Mouse (Mus musculus) frontal cortex, postnatal 10 days (tissue): Measurements from ENCODE around the gene Tmem151b.

ENCODE experiments used
- DNase-seq, 2 experiments: peaks; one replicate each; pipeline ENCODE4 v3.0.0; 2022; ENCODE audit warnings: low spot score in 2 of 2, mixed read lengths in 1 of 2

Tmem151b gene

DNA sequence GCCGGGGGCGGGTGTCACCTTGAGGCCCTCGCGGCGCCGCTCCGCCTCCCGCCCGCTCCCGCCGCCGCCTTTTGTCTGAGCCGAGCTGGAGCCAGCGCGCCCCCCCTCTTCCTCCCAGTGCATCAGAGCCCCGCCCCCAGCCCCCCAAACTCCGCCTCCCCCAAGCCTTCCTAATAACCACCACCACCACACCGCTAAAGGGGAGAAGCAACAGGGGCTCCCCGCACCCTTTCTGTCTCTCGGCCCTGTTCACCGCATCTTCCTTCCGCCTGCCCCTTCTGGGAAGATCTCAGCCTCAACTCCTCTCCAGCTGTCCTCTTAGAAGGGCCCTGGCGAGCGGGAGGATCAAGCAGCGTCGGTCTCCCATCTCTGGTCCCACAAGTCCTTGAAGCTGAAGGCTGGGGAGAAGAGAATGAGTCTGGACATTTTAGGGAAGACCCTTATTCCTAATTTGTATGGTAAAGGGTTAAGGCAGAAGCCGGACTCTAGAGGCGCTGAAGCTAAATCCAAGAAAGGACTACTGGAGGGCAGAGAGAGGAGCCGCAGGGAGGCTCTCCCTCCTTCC, at the start of gene Tmem151b:
Gene Tmem151b, minus strand, starts transcription at position 61 of the 565 bp plus-strand sequence.
- DNase-seq = peak in 1 of 2 experiments; percentile 63

DNA sequence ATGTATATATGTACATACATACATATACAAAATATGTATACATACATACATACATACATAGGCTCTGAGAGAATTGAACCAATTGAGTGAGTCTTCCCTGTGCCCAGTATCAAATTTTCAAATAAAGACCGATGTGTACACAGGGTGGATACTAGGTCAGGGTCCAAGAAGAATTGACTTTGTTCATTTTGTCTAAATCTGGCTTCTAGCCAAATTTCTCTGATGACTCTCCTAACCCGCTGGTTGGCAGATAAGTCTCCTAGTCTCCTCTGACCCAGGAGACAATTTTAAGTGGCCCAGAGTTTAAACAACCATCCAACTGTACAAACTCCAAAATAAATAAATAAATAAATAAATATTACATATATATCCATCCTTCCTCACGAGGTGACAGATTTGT, 49.4 kb upstream of the Tmem151b start:
- no peak for DNase-seq

DNA sequence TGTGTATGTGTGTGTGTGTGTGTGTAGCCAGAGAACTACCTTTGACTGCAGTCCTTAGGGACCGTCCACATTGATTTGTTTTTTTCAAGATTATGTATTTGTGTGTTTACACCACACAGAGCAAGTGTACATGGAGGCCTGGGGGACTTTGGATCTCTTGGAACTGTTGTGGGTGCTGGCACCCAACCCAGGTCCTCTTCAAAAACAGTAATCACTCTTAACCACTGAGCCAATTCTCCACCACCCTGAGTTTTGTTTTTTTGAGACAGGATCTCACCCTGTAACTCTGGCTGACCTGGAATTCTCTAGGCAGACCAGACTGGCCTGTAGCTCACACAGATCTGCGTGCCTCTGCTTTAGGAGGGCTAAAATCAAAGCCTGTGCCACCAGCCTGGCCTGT, 48.9 kb upstream of the Tmem151b start:
- no peak for DNase-seq

DNA sequence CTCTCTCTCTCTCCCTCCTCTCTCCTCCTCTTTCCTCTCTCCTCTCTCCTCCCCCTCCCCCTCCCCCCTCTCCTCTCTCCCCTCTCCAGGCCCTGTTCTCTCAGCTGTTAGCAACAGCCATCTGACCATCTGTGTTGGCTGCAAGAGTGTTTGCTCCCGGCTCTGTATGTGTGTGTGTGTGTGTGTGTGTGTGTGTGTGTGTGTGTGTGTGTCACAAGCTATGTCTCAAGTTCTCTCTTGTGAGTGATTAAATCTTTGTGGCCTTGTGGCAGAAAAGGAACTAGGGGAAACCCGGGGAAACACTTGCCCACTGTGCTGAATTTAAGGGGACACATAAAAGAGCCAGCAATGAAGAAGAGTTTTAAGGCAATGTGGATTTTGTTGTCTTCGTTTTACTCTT, 48.3 kb upstream of the Tmem151b start:
- no peak for DNase-seq

DNA sequence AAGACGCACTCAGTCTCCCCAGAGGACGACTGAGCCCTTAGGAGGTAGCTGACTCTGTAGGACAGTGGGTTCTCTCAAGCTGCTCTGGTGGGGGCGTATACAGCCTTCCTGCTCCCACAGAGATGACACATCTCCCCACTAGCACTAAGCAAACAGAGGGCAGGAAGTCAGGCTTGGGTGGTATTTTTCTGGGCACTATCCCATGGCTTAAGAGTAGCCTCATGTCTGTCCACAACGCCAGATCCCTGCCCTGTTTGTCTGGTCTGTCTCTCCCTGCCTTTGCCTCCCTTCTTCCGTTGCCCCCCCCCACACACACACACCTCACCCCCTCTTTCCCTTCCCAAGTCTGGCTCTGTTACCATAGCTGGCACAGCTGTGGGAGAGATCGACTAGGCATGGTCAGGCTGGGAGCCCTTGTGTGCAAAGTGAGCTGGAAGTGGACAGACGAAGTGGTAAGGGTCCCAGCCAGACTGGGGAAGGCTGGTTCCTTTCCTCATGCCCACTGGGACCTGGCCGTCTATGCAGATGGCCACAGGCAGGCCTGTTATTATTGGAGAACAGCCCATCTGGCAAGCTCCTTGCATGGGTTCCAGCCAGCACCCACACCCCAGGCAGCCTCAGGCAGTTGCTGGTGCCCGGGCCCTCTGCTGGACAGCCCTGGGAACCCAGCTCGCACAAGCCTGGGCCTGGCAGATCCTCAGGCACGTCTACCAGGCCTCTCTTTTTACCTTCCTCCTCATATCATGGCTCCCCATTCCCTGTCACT, 47.3 kb upstream of the Tmem151b start:
- DNase-seq = peak; percentile 60 to 65

DNA sequence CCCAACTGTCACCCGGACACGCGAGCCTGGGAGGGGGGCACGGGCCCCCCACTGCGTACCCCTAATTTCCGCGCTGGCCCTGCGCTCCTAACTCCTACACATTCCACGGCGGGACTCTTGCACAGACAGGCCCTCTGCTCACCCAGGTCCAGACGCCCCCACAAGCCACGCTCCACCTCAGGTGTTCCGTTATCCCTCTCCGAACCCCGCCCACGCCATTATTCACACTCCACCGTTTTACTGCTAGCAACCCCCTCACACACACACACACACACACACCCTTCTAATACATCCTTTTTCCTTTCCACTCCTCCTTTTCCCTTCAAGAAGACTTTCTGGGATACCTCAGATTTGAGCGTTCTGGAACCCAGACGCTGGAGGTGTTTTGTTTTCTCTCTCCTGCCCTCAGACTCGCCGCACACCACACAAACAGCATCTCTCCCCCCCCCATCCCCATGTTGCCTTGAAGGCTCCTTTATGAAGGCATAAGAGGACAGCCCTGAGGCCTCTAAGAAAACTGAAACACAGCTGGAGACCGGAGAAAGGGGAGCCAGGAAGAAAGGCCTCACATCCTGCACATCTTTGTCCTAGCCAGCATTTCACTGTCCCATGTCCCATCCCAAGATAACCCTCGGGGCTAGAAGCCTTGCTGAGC, 46.4 kb upstream of the Tmem151b start:
- no peak for DNase-seq

DNA sequence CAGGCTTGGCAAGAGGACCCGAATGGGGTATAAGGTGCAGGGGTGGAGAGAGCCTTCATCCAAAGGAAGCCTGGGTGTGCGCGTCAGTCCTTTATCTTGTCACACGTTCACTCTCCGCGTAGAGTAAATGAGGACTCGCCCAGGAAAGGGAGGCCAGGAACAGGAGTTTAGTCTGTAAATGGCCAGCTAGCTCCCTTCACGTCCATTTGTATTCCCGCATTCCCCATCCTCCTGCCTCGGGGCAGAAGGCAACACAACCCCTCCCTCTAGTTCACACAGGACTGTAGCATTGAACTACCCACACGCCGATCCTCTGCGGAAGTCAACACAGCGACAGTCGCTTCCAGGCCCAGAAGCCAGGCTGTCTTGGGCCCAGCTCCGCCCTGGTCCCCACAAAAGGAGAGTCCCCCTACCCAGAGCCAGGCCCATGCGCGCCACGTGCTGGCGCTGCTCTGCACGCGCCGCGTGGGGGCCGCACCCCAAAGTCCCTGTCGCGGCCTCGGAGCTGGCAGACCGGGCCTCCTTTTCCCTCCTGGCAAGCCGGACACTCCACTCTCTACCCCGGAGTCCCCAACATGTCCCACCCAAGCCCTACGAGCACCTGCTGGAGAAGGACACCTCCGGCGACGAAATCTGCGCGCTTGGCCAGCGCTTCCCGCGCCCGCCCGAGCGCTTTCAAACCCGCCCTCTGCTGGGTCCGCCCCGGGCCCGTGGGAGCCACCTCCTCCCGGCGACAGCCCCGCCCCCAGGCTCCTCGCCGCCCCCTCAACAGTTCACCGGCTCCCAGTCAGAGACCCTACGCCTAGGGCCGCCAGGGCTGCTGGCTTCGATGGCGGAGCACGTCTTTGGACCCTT, 45.6 kb upstream of the Tmem151b start:
- DNase-seq = peak in 1 of 2 experiments; percentile 68

DNA sequence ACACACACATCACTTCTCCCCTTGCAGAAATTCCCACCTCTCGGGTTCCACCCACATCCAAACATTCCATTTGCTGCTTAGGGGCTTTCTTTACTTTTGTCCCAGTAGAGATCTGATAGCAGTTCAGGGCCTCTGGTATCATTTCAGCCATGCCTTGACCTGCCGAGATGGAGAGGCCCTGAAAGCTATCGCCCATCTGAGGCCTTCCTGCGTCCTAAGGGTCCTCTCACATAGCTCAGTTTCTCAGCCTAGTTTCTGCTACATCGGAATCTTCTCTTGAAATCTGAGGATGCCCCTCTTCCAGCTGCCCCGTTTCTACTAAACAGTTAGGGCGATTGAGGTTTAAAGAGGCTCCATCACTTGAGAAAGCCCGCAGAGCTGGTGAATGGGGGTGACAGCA, 44.7 kb upstream of the Tmem151b start:
- DNase-seq = no peak

DNA sequence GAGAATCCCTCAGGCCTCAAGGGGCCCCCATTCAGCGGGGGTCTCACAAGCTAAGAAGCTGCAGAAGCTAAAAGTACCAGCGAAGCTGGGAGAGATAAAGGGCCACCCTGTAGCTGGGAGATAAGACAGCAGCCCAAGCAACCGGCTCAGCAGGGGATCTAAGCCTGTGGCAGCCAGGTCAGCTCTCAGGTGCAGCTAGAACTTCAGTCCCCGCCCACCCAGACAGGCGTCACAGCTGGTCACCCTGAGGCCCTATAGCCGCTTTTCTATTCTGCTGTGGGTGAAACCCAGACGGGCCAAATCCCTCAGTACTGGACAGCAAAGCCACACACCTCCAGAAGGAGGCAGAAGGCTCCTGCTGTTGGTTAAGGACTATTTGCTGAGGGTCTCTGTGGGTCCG, 44.0 kb upstream of the Tmem151b start:
- DNase-seq = no peak

DNA sequence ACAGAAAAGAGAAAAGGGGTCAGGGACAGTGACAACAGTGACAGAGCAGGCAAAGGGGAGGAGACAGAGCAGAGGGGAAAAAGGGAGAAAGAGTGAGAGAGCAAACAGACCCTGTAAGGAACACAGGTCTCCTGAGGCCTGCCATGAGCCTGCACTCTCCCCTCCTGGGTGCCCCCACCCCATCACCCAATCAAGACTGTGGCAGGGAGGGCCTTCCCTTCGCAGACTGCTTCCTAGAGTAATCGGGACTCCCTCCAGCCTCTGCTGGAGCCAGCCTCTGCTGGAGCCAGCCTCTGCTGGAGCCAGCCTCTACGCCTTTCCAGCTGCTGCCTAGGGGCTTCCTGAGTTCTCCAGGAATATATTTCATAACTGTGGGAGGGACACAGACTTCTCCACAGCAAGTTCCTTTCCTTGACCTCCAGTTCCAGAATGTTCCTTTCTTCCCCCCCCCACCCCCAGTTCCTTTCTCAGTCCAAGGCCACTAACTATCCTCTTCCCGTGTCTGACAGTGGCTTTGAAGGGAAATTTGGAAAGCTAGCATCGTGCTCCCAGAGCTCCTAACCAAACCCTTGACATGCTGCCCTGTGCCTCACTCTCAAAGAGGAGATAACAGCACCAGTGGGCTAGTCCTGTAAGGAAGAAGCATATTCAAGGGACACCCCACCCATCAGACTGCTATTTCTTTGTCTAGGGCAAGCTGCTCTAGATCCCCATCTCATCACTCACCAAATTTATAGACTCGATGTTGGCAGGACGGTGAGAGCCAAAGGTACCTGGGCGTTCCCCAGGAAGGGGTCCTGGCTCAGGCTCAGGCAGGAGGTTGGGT, 43.3 kb upstream of the Tmem151b start:
- no peak for DNase-seq

DNA sequence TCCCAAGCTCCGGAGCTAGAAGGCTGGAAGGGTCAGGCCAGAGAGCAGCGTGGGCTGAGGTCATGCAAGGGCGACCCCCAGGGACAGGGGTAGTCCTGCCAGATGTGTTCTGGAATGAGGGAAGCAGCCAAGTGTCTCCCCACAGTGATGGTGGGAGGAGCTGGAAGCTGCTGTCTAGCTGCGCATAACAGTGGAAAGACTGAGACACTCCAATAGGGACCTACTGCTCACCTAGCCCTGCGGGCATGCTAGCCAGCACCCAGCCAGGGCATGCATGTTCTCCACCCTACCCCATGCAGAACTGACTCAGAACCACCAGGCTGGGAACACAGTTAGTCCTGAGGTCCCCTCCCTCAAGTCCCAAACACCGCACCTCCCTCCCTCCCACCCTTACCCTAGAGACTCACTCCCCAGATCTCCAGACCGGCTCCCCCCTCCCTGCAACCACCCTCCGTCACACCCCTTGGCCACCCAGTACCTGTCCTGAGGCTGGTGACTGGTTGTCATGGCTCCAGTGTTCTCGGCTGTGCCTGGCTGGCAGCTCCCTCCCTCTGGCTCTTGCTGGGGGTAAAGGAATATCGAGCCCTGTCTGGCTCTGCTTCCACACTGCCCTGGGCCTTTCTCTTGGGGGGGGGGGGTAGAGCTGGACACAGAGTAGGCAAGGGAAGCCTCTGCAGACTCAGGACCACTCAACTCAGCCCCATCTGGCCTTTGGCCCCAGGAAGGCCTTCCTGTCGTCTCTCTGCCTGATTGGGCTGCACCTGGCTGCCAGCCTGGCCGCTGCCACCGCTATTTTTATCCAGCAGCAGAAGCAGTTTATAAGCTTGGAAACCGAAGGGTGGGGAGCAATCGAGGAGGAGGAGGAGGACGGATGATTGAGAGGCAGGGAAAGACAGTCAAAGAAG, 42.5 kb upstream of the Tmem151b start:
- no peak for DNase-seq

DNA sequence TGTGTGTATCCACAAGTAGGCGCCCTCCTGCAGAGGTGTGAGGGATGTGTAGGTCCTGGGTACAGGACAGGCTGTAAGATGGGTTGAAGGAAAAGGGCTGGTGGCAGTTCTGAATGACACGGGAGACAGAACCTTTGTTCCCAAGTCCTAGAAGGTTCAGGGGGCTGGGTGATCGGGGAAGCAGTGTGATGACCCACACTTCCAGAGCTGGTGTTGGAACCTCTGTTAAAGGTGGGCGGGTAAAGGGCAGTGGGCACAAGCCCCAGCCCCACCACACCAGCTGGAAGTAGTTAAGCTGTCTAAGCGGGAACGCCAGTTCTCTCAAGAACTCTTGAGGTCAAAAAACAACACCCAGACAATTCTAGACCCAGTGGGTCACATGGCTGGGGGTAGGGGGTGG, 40.9 kb upstream of the Tmem151b start:
- no peak for DNase-seq

DNA sequence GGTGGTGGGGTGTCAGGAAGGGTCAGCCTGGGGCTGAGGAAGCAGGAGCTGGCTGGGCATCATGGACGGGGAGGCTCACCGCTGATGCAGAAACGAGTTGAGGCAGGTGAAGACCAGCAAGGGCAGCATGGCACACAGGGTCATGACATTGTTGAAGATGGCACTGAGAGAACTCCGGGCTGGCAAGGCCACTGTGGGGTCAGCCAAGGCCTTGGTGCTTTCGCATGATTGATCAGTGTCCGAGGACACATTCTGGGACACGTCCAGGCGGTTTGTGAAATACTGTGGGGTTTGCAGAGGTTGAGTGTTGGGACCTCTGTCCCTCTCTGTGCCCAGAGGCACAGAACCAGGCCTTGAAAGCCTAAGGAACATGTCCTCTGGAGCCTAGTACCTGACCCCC, 40.4 kb upstream of the Tmem151b start:
- DNase-seq = no peak

DNA sequence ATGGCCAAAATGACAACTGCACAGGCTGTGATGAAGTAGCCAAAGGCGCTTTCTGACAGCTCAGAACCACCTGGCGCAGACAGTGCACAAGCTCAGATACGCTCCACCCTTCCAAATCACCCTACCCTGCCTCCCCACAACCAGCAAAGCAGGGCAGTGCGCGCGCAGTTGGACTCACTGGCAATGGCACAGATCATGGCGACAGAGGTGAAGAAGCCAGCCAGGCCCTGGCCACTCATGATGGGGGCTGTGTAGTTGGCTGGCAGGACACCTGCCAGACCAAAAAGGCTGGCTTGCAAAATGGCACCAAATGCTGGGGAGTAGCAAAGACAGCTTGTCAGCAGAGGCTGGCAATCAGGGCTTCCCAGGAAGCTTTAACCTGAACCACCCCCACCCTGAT, 39.8 kb upstream of the Tmem151b start:
- no peak for DNase-seq

DNA sequence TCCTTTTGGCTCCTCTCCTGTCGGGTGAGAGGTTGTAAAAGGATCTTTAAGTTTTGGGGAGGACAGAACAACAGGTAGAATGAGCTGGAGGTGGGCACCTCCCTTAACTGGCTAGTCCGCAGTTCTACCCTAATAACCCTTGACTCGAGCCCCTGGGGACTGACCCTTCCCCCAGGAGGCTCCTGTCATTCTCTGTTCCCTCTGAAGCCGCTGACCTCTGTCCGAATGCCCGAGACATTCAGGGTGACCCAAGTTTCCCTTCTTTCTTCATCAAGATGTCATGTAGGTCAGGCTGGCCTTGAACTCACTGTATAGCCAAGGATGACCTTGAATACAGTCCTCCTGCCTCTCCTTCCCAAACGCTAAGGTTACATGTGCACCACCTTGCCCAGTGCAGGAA, 38.9 kb upstream of the Tmem151b start:
- no peak for DNase-seq

DNA sequence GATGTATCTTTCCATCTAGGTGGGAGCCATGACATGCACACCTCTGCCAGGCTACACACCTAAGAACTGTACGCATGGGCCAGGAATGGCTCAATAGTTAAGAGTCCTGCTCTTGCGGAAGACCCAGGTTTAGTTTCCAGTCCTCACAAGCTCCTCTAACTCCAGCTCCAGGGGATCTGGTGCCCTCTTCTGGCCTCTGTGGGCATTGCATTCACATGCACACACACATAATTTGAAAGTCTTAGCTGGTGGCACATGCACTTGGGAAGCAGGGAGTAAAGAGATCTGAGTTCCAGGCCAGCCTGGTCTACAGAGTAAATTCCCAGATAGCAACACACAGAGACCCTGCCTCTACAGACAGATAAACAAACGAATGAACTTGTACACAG, 37.0 kb upstream of the Tmem151b start:
- no peak for DNase-seq

DNA sequence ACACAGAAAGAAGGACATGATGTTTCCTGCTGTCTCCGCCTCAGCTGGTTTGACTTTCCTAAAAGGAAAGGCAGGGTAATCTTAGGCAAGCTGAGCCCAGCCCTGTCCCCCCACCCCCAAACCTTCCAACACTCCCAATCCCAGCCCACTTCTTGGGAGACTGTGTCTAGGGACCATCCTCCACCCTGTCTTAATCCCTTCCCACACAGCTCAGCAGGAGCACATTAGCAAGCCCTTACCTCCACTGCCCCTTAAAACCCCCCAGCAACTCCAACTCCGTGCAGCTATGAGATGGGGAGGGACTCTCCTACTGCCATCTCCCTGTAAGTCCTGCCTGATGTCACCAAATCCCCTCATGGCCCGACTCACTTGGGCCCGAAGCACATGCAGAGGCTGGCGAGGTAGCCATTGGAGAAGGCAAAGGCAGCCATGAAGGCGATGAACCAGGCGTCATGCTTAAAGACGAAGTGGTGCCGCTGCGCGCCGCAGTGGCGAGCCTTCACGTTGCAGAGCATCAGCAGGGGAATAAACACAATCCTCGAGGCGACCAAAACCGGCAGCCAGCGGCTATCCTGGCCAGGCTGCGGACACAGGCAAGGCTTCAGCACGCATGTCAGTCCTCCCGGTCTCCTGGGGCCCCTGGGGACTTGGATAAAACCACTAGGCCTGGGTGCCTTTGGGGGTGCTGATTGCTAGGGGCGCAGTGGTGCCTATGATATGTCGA, 36.4 kb upstream of the Tmem151b start:
- no peak for DNase-seq

DNA sequence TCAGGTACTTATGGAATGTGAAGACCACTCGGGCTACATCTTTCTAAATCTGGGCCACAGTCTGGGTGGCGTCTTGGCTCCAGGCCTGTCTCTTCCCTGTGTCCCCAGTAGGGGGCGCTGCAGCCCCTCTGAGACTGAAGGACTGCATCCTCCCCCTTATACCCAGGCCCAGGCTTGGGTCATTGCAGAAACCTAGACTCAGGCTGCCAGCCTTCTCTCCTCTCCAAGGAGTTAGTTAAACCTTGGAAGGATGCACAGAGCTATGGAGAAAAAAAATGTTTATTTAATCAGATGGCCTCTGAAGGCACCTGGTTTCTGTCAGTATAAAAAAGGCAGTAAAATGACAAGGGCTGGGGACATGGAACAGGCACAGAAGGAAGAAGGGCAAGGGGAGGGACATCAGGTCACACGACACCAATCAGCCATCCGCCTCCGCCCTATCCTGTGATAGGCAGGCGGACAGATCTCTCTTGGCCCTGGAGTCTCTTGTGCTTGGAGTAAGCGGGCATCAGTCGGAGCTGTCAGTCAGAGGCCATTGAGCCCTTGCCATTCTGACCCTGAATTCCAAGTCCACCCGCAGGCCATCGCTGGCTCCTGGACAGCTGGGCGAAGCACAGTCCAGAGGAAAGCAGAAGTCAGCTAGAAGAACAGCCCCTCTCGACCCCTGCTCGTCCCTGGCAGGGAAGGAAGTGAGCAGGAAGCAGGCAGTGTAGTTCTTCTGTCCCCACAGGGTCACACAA, 35.6 kb upstream of the Tmem151b start:
- DNase-seq = peak; percentile 73 to 79
